Mouse (Mus musculus): Measurements from ENCODE around the gene Clk2.

The Clk2 gene

DNA sequence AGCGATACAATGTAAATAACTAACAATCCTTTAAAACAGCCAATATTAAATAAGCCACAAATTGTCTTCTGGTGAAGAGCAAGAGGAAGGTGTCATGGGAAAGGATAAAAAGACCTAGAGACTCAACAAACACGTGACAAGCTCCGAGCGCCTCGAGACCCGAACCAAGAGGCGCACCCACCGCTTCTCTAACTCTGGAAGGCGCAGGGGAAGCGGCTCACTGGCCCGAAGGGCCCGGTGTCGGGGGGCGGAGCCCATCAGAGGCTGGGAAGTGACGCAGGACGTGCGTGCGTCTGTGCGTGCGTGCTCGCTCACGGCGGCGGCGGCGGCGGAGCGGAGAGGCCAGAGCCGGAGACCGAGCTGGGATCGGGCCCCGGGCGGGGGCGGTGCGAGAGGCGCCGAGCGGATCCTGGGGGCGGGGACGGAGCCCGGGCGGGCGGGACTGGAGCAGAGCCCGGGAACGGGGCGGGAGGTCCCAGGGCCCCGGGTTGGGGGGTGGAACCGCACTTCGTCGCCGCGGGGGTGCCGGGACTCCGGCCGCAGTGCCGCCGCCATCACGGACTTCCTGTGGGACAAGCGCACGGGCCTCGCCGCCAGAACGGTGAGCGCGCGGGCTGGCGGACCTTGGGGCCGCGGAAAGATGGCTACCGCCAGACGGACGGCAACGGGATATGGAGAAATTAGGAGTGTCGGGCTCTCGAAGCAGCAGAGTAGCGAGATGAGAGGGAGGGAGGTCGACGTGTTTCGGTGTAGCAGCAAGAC is at the start of gene Clk2:
Gene Clk2 (plus strand): TSS at position 290 of the 762 bp plus-strand sequence.
- peak; percentile 95 to 97 for DNase-seq

DNA sequence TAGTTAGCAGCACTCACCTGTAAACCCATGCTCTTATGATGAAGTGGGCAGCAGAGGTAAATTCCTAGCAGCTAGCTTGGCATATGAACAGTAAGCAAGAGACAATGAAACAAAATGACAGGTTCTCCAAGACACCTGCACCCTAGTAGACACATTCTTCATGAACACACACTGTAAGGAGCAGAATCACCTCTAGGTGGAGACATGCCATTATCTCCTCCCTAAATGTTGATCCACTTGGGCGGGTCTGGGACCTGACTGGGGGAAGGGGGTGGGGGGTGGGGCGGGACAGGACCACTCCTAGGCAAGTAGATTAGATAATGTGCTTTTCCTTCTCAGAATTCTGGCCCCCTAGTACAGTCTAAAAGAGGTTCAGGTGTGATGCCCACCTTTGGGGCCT is 49.1 kb upstream of the Clk2 start:
- DNase-seq, result peak in 1 of 2 experiments; percentile 55

DNA sequence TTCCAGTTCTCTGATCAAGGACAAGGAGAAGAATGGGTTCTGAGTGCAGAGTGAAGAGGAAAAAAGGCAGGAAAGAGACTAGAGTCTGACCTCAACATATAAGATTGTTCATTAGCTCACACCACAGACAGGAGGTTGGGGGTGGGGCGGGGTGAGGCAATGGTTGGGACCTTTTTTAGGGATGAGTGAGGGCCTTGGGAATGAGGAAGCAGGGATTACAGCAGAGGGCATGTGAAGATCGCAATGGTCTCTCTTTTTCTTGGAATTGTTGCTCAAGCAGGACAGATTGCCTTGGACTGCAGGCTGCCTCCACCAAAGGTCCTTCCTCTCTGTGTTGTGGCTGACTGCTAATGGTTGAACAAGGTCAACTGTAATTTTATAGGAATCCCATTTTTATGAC is 41.3 kb upstream of the Clk2 start:
- no peak for DNase-seq

DNA sequence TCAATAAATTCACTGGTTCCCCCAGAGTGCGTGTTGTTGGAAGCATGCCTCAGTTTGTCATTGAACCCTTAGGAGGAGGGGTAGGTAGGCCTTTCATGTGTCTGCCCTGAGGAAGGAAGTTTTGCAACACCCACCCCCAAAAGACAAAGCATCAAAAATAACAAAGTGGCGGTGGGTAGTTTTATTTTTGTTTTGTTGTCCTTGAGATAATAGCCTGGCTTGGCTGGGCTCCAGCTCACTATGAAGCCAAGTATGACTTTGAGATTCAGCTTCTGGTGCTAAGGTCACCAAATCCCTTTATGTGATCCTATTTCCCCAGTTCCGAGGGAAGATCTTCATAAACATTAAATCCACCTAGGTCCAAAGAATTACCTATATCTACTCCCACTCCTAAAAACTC is 40.4 kb upstream of the Clk2 start:
- no peak for DNase-seq

DNA sequence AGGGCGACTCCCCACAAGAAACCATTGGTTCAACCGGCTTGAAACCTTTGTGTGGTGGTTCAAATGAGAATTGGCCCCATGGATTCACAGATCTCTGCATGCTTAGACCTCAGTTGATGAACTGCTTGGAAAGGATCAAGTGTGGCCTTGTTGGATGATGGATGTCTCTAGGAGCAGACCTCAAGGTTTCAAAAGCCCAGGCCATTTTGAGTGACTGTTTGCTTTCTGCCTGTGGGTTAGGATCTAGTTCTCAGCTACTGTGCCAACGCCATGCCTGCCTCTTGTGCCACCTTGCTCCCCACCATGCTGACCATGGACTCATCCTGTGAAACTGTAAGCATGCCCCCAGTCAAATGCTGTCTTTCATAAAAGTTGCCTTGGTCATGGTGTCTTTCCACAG is 38.6 kb upstream of the Clk2 start:
- no peak for DNase-seq

DNA sequence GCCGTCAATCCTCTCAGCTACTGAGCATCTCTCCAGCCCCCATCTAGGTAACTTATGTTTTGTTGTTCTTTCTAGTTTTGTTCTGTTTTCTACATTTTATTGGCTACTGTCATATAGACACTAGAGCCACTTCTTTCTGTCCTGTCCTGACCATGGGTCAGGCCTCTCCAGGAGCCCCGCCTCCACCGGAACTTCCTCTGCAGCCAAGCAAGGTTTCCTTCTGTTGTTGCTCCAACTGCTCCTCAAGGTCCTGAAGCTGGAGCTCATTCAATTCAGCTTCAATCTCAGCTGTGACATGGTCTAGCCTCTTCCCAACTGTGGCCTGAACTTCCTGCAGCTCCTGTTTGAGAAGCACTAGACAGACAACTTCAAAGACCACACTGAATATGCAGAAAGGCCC is 34.7 kb upstream of the Clk2 start:
- no peak for DNase-seq

DNA sequence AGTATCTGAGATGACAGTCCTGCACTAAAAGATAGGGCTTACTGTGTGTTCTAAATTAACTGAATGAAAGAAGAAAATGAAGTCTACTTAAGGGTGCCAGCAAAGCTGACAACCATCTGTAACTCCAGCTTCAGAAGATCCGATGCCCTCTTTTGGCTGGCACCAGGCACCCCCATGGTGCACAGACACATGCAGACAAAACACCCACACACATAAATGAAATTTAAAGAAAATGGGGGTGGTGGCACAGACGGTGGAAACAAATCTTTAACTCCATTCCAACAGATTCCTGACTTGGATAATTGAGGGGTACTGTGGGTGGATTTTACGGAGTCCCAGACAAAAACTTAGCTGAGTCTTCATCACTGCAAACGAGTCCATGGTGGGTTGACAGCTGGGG is 32.8 kb upstream of the Clk2 start:
- DNase-seq, result no peak

DNA sequence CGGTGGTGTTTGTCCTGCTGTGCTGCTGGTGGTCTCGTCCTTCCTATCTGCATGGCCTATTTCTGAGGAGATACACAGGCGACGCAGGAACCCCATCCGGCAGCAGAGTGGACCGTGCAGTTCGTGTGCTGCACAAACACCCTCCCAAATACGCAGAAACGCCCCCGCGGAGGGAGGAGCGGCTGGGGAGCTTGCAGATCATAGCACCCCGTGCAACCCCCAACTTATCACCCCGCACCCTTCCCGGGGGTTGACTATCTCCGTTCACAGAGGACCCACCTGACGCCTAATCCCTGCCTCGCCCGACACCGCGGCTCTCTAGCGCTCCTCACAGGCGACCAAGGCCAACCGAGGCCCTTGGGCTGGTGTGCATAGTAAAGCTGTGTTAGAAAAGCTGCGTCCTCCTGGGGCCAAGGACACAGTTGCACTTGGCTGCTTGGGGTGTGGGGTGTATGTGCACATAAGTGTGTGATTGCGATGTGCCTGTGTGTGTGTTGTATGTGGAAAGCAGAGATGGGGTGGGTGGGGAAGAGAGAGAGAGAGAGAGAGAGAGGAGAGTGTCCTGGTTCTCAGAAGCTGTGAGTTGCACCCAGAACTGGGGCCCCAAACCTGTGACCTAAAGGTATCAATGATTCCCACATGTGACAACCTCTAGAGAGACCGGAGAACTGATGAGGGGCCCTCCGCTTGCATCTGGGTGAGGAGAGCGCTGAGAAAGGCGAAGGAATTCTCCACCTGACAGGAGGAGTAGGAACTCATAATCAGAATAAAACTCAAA is 32.1 kb upstream of the Clk2 start:
- DNase-seq, result peak; percentile 69 to 74

DNA sequence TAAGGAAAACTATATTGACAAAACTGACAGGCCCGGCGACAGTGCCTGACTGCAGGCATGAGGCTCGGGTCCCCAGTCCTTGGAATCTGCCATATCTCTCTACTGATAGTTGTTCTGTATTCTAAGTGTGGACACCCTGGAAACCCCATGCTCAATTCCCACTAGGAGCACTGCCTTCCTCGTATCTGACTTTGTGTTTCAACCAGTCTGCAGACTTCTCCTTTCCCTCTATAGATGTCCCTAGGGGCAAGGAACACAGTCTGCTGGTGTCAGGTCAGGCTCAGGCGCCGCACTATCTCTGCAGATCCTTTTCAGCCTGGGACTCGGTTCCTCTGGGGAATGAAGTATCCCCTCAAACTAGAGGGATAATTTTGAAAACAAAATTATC is 31.5 kb upstream of the Clk2 start:
- DNase-seq, result no peak

DNA sequence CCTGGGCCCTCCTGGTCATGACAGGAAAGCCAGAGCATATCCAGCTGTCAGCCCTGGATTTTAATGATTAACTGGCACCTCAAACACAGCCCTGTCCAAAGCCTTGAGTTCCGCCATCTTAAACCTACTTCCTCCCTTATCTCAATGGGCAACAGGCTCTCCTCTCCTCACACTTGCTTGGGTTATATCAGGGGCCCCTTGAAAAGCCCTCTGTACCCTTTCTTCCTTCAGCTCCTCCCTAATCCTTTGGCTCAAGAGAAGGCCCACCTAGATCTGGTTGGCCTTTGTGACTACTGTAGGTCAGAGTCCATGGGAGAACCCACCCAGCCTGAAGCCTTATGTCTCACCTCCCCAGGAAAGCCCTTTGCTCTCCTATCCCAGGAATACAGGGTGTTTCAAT is 30.8 kb upstream of the Clk2 start:
- no peak for DNase-seq

DNA sequence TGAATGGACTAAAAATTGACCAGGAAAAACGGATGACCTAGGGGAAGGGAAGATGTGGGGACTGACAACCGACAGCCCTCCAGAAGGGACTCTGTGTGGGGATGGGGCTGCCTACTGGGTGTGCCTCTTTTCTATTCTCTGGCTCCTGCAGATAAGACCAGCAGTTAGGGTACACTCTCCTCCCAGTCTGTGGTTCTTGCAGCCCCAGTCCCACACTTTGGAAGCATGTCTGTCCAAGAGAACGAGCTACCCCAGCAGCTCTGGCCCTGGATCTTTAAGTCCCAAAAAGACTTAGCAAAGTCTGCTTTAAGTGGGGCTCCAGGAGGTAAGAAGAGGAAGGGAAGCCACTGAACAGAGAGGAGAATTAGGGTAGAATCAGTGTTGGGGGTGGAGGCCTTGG is 28.6 kb upstream of the Clk2 start, which contains the start of gene Pklr:
Gene Pklr (plus strand): TSS at position 185 of the 400 bp plus-strand sequence.
- no peak for DNase-seq

DNA sequence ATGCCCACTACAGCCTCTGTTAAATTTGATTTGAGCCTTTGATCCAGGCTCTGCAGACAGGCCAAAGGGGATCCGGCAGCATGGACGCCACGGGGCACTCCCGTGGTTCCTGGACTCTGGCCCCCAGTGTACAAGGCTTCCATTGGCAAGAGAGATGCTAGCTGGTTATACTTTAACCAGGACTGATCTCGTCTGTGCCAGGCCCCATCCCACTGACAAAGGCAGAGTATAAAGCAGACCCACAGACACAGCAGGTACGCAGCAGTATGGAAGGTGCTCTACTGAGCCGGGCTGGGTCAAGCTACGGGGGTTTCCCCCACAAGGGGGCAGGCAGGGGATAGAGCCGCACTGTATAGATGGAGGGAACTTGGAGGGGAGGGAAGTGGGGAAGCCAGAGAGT is 28.2 kb upstream of the Clk2 start:
- DNase-seq, result no peak

DNA sequence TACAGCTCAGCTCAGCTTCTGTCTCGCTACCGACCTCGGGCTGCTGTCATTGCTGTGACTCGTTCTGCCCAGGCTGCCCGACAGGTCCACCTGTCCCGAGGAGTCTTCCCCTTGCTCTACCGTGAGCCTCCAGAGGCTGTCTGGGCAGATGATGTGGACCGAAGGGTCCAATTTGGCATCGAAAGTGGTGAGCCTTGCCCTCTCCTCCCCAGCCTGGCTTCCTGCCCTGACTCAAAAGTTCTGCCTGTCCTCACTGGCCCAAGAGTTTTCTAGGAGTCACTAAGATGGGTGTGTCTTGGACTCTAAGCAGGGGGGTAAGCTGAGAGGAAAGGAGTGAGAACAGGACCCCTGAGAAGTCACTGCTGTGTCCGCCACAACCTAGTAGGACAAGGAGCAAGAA is 19.8 kb upstream of the Clk2 start:
- no peak for DNase-seq

DNA sequence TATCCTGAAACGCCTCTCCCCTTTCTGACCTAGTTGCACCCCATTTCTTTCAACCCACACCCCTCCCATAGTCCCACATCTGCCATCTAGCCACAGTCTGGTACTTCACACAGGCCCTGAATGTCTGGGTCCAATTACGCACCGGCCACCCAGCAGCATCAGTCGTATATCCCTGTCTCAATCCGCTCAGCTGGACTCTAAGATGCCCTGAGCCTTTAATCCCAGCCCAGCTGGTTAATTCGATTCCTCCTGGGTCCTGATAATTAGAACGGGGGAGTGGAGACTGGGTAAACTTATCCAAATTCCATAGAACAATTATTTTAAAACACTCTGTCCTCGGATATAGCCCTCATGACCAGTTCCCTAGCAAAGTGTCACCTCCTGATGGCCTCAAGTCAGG is 19.0 kb upstream of the Clk2 start:
- no peak for DNase-seq

DNA sequence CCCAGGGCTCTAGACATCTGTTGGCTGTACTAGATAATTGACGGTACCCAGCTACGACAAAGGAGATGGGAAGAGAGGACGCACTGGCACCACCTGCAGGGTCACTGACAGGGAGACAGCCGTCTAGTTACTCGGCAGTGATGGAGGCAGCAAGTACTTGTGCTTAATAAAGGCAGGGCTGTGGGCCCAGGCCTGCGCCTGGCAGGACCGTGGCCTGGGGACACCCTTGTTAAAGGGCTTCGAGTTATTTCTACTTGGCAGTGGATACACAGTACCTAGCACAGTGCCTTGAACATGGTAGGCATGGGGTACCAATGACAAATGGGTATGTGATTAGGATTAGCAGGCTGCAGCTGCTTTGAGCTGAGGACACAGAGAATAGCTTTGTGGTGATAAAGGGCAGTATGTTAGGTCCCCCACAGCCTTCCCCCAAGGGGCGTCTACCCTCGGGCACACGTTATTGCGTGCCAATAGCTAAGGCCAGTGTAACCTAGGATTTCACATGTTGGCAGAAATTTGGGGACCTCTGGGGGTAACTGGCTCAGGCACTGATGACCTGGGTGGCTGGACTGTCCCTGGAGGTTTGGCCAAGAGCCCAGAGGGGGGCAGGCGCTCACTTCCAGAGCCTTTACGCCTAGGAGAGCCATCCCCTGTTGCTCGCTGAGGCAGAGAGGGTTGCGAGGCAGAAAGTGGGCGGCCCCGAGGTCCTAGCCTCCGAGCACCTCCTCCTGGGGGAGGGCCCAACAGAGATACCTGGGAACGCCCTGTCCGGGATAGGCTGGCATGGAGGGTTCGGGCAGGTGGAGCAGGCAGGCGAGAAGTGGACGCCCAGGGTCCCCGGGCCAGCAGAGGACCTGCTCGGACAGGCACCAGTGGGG is 17.3 kb upstream of the Clk2 start:
- peak in 1 of 2 experiments; percentile 38 for DNase-seq

DNA sequence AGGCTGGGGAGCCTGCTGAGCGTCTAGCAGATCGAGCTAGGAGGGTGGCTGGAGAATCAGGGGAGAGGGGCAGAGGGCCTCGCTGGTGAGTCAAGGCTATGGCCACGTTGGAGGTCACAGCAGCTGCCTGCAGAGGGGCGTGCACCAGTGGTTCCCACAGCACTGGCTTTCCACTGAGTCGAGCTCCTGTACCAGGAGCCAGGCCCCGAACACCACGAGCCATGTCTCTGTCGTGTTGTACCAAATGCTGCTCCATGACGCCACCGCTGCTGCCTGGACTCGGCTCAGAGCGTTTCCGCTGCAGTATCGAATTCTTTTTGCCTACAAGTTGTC is 16.6 kb upstream of the Clk2 start:
- no peak for DNase-seq

DNA sequence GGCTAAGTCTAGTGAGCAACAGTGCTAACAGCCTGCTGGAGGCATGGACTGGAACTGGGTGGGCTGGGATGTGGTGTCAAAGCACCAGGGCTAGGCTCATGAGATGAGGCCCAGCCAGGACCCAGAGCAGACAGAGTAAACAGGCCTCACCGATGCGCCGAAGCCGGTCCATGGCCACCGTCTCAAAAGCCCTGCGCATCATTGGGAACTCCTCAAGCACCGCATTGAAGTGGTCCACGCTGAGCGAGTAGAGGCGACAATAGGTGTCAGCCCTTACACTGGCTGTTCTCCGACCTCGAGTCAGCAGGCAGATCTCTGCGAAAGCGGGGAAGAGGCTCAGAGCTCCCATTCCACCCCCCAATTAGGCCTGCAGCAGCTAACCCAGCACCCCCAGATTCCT is 16.0 kb upstream of the Clk2 start:
- DNase-seq, result no peak

DNA sequence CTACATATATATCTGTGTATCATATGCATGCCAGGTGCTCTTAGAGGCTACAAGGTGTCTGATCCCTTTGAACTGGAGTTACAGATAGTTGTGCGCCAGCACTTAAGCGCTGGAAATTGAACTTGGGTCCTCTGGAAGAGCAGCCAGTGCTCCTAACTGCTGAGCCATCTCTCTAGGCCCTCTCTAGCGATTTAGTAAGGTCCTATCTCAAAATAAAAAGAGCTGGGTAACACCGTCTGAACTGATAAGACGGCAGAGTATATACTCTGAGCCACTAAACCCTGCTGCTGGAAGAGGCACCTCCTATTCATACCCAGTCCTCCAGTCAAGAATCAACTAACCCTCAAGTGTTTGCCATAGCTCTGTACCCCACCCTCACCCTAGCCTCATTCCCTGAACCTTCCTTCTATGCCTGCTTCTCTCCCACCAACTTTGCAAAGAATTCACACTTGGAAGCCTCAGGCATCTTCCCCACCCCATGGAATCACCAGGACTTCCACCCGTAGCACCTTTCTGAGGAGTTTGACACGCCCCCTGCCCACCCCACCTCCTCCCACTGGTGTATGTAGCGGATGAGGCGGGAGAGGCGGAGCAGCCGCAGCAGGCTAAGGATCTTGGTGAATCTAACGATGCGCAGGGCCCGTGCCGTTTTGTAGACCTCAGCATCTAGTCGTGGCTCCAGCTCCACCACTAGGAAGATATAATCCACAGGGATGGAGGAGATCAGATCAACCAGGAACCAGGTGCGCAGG is 12.3 kb upstream of the Clk2 start:
- no peak for DNase-seq

DNA sequence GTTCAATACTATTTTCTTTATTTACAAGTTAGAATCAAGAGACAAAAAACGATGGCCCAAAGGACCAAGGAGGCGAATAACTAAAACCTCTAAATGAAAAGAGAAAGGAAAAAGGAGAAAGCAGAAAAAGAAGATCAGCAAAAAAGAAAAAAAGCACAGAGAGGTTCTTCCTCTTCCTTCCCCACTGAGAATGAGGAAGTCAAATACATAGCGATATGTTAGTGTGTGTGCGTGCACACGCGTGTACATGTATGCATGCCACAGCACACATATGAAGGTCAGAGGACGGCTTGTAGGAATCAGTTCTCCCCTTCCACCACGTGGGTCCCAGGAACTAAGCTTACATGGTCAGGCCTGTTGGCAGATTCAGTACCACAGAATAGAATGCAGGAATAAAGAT is 7.6 kb upstream of the Clk2 start:
- no peak for DNase-seq

DNA sequence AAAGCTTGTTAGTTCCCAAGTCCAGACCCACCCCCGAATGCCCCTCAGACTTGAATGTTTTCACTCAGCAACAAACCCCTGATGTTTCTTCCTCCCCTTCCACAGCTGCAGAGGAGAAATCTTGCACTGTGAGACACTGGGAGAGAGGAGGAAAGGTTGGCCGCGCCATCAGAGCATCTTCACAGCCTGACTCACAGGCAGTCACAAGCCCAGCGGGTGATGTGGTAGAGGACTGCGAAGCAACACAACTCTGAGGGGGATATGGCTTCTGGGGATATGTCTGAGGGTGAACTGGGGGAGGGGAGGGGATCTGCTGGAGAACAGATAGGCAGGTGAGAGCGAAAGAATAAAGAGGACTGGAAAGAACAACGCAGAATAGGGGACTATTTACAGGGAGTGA is 5.9 kb upstream of the Clk2 start:
- no peak for DNase-seq

DNA sequence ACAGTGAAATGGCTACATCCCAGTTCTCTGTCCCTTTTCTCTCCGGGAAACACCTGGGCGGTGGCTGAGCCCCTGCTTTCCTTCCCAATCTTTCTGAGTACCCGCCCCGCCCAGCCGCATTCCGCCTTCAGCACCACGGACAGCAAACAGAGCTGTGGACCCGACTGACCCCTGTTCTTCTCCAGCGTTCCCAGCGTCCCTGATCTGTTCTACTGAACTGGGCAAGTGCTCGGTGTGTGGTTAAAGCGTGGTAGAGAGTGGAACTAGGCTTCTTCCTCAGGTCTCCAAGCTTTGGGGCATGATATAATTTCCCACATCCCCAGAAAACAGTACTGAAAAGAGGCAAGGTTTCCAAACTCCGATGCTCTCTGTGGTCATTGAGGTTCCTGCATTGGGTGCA is 5.4 kb upstream of the Clk2 start:
- no peak for DNase-seq

DNA sequence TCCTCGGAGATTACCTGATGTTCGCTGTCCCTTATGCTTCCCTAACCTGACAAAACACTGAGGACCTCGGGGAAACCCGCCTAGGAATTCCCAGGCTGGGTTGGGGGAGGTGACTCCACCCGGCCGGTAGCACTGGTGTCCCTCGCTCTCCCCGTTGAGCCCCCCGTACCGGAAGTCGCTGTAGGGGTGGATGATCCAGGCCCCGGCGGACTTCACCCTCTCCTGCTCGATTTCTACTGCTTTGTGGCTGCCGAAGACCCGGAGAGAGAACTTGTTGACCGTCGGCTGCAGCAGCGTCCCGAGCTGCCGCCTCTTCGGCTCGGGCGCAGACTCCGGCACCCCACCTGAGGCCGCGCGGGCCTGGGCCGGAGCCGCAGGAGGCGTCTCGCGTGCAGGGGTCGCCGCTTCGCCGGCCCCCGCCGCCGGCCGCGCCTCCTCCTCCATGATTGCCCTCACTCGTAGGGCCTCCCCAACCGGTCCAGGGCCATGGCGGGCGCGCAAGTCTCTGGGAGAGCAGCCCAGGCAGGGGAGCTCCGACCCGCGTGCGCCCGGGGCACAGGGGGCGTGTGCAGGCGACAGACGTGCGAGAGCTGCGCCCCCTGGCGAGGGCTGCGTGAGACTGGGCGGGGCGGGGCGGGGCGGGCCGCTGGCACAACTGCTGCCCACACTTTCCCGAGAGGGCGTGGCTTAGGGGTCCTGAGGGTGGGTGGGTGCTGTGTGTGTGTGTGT is 4.8 kb upstream of the Clk2 start, which contains the start of gene Hcn3:
Gene Hcn3 (minus strand): TSS at position 581 of the 729 bp plus-strand sequence.
- peak; percentile 64 to 83 for DNase-seq
